Mouse (Mus musculus): ENCODE results near the gene Krt87.

DNA sequence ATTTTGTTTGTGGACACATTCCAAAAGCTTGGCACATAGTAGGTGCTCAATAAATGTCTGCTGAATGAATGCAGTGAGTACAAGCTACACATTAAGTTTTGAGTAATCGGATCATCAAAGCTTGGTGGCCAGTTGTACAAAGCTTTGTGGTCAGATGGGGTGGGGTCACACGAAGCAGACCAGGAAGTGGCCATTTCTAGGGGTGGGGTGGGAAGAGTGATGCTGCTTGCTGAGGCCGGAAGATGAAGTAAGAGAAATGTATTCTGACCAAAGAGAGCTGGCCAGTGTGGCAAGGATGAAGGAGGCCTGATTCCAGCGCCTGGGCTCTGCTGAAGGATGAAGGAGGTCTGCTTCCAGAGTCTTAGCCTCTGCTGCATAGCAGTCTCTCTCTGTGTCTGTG is 30.5 kb upstream of the Krt87 start:
- TF ChIP-seq GATA2 (IDR thresholded peaks at IDR 0.05; ENCODE audit: borderline replicate concordance, low read depth, low read length) (no peak), CTCF (IDR thresholded peaks at IDR 0.05; ENCODE audit: low read depth, low read length) (no peak), GATA1 (IDR thresholded peaks at IDR 0.05; ENCODE audit: borderline replicate concordance, low read length) (no peak), TAL1 (conservative IDR thresholded peaks at IDR 0.05; ENCODE audit: low read depth, low read length) (no peak), POLR2AphosphoS5 (IDR thresholded peaks at IDR 0.05; ENCODE audit: insufficient replicate concordance, low read depth, low read length) (no peak)
